ENCODE assay signal across 10 mouse cellular contexts in genomic region chr13:58465206-58466104, GRCm38 (mm10).
DNase-seq lines count a peak whose midpoint lies in the region; ATAC-seq lines count a peak whose summit lies in the region.
"Had no signal": no experiment of that assay in that cellular context is flagged by ENCODE, and none has a peak within 500 bp of the region (broad histone marks: within the 10 kb centered on the region; RNA-seq: fewer than 3 reads in every experiment).

No protein-coding gene starts in this region.

- DNase-seq in midbrain, embryonic 10.5 days (ENCODE audit: low spot score) = no peak
- DNase-seq in midbrain, embryonic 11.5 days (ENCODE audit: low spot score, missing footprints) = no peak
- DNase-seq in embryo, embryonic 11 days = peak; percentile 41
- peak; percentile 9 for DNase-seq in right cerebral cortex, postnatal 25 days
- no peak for DNase-seq in adipocyte (ENCODE audit: low spot score)
- no peak for DNase-seq in limb, embryonic 10.5 days (ENCODE audit: low spot score)
- DNase-seq: kidney, postnatal 14 days; liver, postnatal 0 days had no signal

- 0 out of 2 replicates have a peak, but pooled peaks cover 5% of the 10 kb centered on the region for H3K27me3 ChIP-seq in midbrain, embryonic 10.5 days (ENCODE audit: low read depth, poor library complexity, severe bottlenecking)
- no peaks in the 10 kb centered on the region for H3K27me3 ChIP-seq in midbrain, embryonic 11.5 days (ENCODE audit: control insufficient read depth, insufficient read depth, low read length)
- H3K27me3 ChIP-seq in hindbrain, embryonic 15.5 days = peaks cover 3% of the 10 kb centered on the region; the same call in 1 of the 2 replicates
- peaks cover 5% of the 10 kb centered on the region for H3K27me3 ChIP-seq in limb, embryonic 10.5 days (ENCODE audit: low read depth, poor library complexity, severe bottlenecking)
- H3K27me3 ChIP-seq: midbrain, embryonic 12.5 days had no signal

- H3K9ac ChIP-seq in midbrain, embryonic 11.5 days (ENCODE audit: low read length) = no peak overlapping the region
- H3K9ac ChIP-seq in hindbrain, embryonic 15.5 days = no peak overlapping the region
- H3K9ac ChIP-seq: liver, postnatal 0 days; midbrain, embryonic 12.5 days had no signal

- H3K36me3 ChIP-seq in midbrain, embryonic 10.5 days = no peaks in the 10 kb centered on the region
- no peaks in the 10 kb centered on the region for H3K36me3 ChIP-seq in midbrain, embryonic 11.5 days (ENCODE audit: control insufficient read depth, insufficient read depth, low read length)
- H3K36me3 ChIP-seq in hindbrain, embryonic 15.5 days = no peaks in the 10 kb centered on the region
- no peaks in the 10 kb centered on the region for H3K36me3 ChIP-seq in limb, embryonic 10.5 days
- H3K36me3 ChIP-seq: midbrain, embryonic 12.5 days had no signal

- H3K4me2 ChIP-seq in midbrain, embryonic 11.5 days = no peak overlapping the region
- H3K4me2 ChIP-seq in hindbrain, embryonic 15.5 days = no peak overlapping the region
- H3K4me2 ChIP-seq: midbrain, embryonic 12.5 days had no signal

- 79% methylated on average over 13 of the region's 13 CpGs for WGBS in midbrain, embryonic 10.5 days
- WGBS in midbrain, embryonic 11.5 days = 71% methylated on average over 13 of the region's 13 CpGs
- 62% methylated on average over 13 of the region's 13 CpGs for WGBS in hindbrain, embryonic 15.5 days
- 82% methylated on average over 13 of the region's 13 CpGs for whole genome bisulfite sequencing in limb, embryonic 10.5 days

- H3K4me1 ChIP-seq in midbrain, embryonic 10.5 days = peaks cover 22% of the 10 kb centered on the region
- H3K4me1 ChIP-seq in midbrain, embryonic 11.5 days (ENCODE audit: control insufficient read depth, insufficient read depth, low read length) = peaks cover 5% of the 10 kb centered on the region
- peaks cover 11% of the 10 kb centered on the region for H3K4me1 ChIP-seq in hindbrain, embryonic 15.5 days (replicated peaks)
- H3K4me1 ChIP-seq in limb, embryonic 10.5 days = peaks cover 11% of the 10 kb centered on the region

- ATAC-seq in midbrain, embryonic 11.5 days (ENCODE audit: low FRiP score) = no peak
- ATAC-seq in hindbrain, embryonic 15.5 days (ENCODE audit: low FRiP score, low read depth) = peak; percentile 63
- ATAC-seq: liver, postnatal 0 days had no signal

- 0 out of 2 replicates have a peak overlapping the region, but pooled peaks have one; percentile 9 for H3K27ac ChIP-seq in midbrain, embryonic 10.5 days (replicated peaks)
- H3K27ac ChIP-seq in midbrain, embryonic 11.5 days (ENCODE audit: low read depth, low read length) = no peak overlapping the region
- peak overlapping the region; percentile 45; the same call in 1 of the 2 replicates for H3K27ac ChIP-seq in hindbrain, embryonic 15.5 days (replicated peaks)
- H3K27ac ChIP-seq in limb, embryonic 10.5 days = no peak overlapping the region
- H3K27ac ChIP-seq: midbrain, embryonic 12.5 days had no signal

- 0 out of 2 replicates have a peak, but pooled peaks cover 3% of the 10 kb centered on the region for H3K9me3 ChIP-seq in midbrain, embryonic 10.5 days (replicated peaks)
- H3K9me3 ChIP-seq in midbrain, embryonic 11.5 days (ENCODE audit: control insufficient read depth, low read length) = no peaks in the 10 kb centered on the region
- H3K9me3 ChIP-seq in hindbrain, embryonic 15.5 days = no peaks in the 10 kb centered on the region
- no peaks in the 10 kb centered on the region for H3K9me3 ChIP-seq in limb, embryonic 10.5 days (replicated peaks)
- H3K9me3 ChIP-seq: midbrain, embryonic 12.5 days had no signal

- no peak overlapping the region for H3K4me3 ChIP-seq in midbrain, embryonic 10.5 days
- no peak overlapping the region for H3K4me3 ChIP-seq in midbrain, embryonic 11.5 days (ENCODE audit: low read depth, low read length)
- no peak overlapping the region for H3K4me3 ChIP-seq in hindbrain, embryonic 15.5 days
- H3K4me3 ChIP-seq in limb, embryonic 10.5 days = no peak overlapping the region
- H3K4me3 ChIP-seq: midbrain, embryonic 12.5 days had no signal

Comparison
In these comparisons a context has a peak if more than half of its experiments do, and no peak if none do; other contexts are left out.
1. H3K27ac ChIP-seq: peak in midbrain, embryonic 10.5 days (single experiment) and hindbrain, embryonic 15.5 days (single experiment); none in midbrain, embryonic 11.5 days (single experiment) and limb, embryonic 10.5 days (single experiment).
2. DNase-seq: peak in embryo, embryonic 11 days (single experiment) and right cerebral cortex, postnatal 25 days (single experiment); none in midbrain, embryonic 10.5 days (single experiment), midbrain, embryonic 11.5 days (single experiment), adipocyte (single experiment) and limb, embryonic 10.5 days (single experiment).